Mouse (Mus musculus) midbrain, postnatal 0 days (tissue): ENCODE data around the gene Slc38a7. TPM values are rescaled to one million over a fixed set of nuclear protein-coding genes. Genes with fewer than 3 reads are reported as not detected.
"Not testable (repeated sequence)": the region's sequence is repeated elsewhere in the genome, so short reads cannot be mapped to it uniquely, and the experiment has no call there.

Source experiments
- ATAC-seq: fragments of 200-750 bp; cut with Nextera tagmentation; 2 replicates; pipeline ENCODE4 v1.8.0; 2017; ENCODE audit warnings: moderate number of reproducible peaks, mild to moderate bottlenecking, moderate TSS enrichment, moderate library complexity; ENCODE audit not compliant: low FRiP score
- DNase-seq: peaks from one replicate; pipeline ENCODE4 v3.0.0-alpha.2; 2015; ENCODE audit warnings: low spot score
- H3K27ac ChIP-seq: fragments of 300-500 bp; sonication (generic); 2 replicates; pipeline ENCODE4 v1.5.1; 2014; ENCODE audit warnings: low read depth, mild to moderate bottlenecking, low read length, mixed read lengths
- H3K27me3 ChIP-seq: fragments of 300-500 bp; sonication (generic); 2 replicates; pipeline ENCODE4 v1.6.1; 2014; ENCODE audit warnings: low read length, control low read depth, mixed read lengths; ENCODE audit not compliant: insufficient read depth
- H3K36me3 ChIP-seq: fragments of 300-500 bp; sonication (generic); 2 replicates; pipeline ENCODE4 v1.6.1; 2014; ENCODE audit warnings: low read length, control low read depth, mixed read lengths; ENCODE audit not compliant: insufficient read depth
- H3K4me1 ChIP-seq: fragments of 300-500 bp; sonication (generic); 2 replicates; pipeline ENCODE4 v1.6.1; 2014; ENCODE audit warnings: mild to moderate bottlenecking, control low read depth, antibody characterized with exemption, low read length, mixed read lengths; ENCODE audit not compliant: insufficient read depth
- H3K4me2 ChIP-seq: fragments of 300-500 bp; sonication (generic); 2 replicates; pipeline ENCODE4 v1.6.1; 2014; ENCODE audit warnings: low read depth, mild to moderate bottlenecking, low read length, mixed read lengths; ENCODE audit not compliant: poor library complexity, severe bottlenecking
- H3K4me3 ChIP-seq: fragments of 300-500 bp; sonication (generic); 2 replicates; pipeline ENCODE4 v1.5.1; 2014; ENCODE audit warnings: low read depth, mild to moderate bottlenecking, low read length, moderate library complexity
- H3K9ac ChIP-seq: fragments of 300-500 bp; sonication (generic); replicated peaks from 2 replicates; pipeline ENCODE4 v1.6.1; 2014; ENCODE audit warnings: mild to moderate bottlenecking, low read length, moderate library complexity, mixed read lengths; ENCODE audit not compliant: poor library complexity, severe bottlenecking
- H3K9me3 ChIP-seq: fragments of 300-500 bp; sonication (generic); 2 replicates; pipeline ENCODE4 v1.6.1; 2016; ENCODE audit warnings: low read length, control low read depth
- CTCF ChIP-seq: IDR thresholded peaks from 2 replicates; pipeline ENCODE4 v1.5.1; 2016; ENCODE audit warnings: antibody characterized with exemption, mild to moderate bottlenecking
- WGBS: fragments of 180-500 bp; shearing (Covaris S2); extraction: QIAGEN DNeasy Blood & Tissue Kit; methylation state at CpG from one replicate; pipeline ENCODE4 v1.1.7; 2014; 5-methylcytosine and 5-hydroxymethylcytosine counted together
- polyA plus RNA-seq: library from polyadenylated mRNA; unstranded; fragments of >200 nt; fragmentation: Nextera tagmentation; extraction: Ambion mirVana; gene quantifications from 2 replicates; pipeline ENCODE4 v1.2.1, GENCODE M21; 2015
- total RNA-seq: library from RNA; depleted of rRNA; stranded (reverse); fragments of >200 nt; gene quantifications from 2 replicates; pipeline ENCODE4 v1.2.3, GENCODE M21; 2014; rRNA removed

The Slc38a7 gene
- total and polyA plus RNA-seq, 2 experiments from 2014 or later, result 23.8 to 33.4 TPM

GRCm38 (mm10) chr8:95801476-95802064 lies 51.8 kb downstream of the Slc38a7 start:
- Histone ChIP-seq H3K27me3 (no peaks in the 10 kb centered on the region), H3K4me3 (no peak overlapping the region), H3K4me2 (no peak overlapping the region), H3K4me1 (0 out of 2 replicates have a peak, but pooled peaks cover 6% of the 10 kb centered on the region), H3K36me3 (0 out of 2 replicates have a peak, but pooled peaks cover 3% of the 10 kb centered on the region), H3K27ac (no peak overlapping the region), H3K9me3 (no peaks in the 10 kb centered on the region), H3K9ac (no peak overlapping the region)
- no peak for ATAC-seq
- no peak for DNase-seq
- WGBS, result 79% methylated on average over 1 of the region's 1 CpGs
- no peak for TF ChIP-seq CTCF

- WGBS, result 94% methylated on average over 3 of the region's 3 CpGs
These were observed 53.0 kb downstream of the Slc38a7 start for GRCm38 (mm10) chr8:95800353-95800752.

GRCm38 (mm10) chr8:95799891-95800290 lies 53.4 kb downstream of the Slc38a7 start:
- no peak overlapping the region for H3K27ac ChIP-seq
- TF ChIP-seq CTCF, result no peak
- no peak for DNase-seq
- no peak overlapping the region for H3K9ac ChIP-seq
- ATAC-seq, result no peak
- 89% methylated on average over 1 of the region's 1 CpGs for WGBS
- 0 out of 2 replicates have a peak, but pooled peaks cover 3% of the 10 kb centered on the region for H3K36me3 ChIP-seq
- no peaks in the 10 kb centered on the region for H3K9me3 ChIP-seq
- no peaks in the 10 kb centered on the region for H3K4me1 ChIP-seq
- no peaks in the 10 kb centered on the region for H3K27me3 ChIP-seq
- H3K4me2 ChIP-seq, result no peak overlapping the region
- H3K4me3 ChIP-seq, result no peak overlapping the region

More at GRCm38 (mm10) chr8:95800353-95800752, 53.0 kb downstream of the Slc38a7 start:
- Histone ChIP-seq H3K27ac (no peak overlapping the region), H3K27me3 (no peaks in the 10 kb centered on the region), H3K4me1 (0 out of 2 replicates have a peak, but pooled peaks cover under 1% of the 10 kb centered on the region), H3K4me3 (no peak overlapping the region), H3K9me3 (no peaks in the 10 kb centered on the region), H3K36me3 (0 out of 2 replicates have a peak, but pooled peaks cover 3% of the 10 kb centered on the region), H3K9ac (no peak overlapping the region), H3K4me2 (no peak overlapping the region)
- DNase-seq, result no peak
- TF ChIP-seq CTCF, result no peak
- ATAC-seq, result no peak

- TF ChIP-seq CTCF, result no peak
- Histone ChIP-seq H3K27me3 (no peaks in the 10 kb centered on the region), H3K27ac (no peak overlapping the region), H3K36me3 (0 out of 2 replicates have a peak, but pooled peaks cover 3% of the 10 kb centered on the region), H3K9ac (no peak overlapping the region), H3K4me1 (no peaks in the 10 kb centered on the region), H3K4me2 (no peak overlapping the region), H3K9me3 (no peaks in the 10 kb centered on the region), H3K4me3 (no peak overlapping the region)
- DNase-seq (no peak), ATAC-seq (no peak)
- WGBS, result 91% methylated on average over 6 of the region's 6 CpGs
These were observed 54.2 kb downstream of the Slc38a7 start for GRCm38 (mm10) chr8:95799117-95799516.

GRCm38 (mm10) chr8:95795333-95796061 lies 57.8 kb downstream of the Slc38a7 start:
- not testable (repeated sequence) for H3K4me1 ChIP-seq, H3K9me3 ChIP-seq, DNase-seq, ATAC-seq, H3K9ac ChIP-seq, H3K4me3 ChIP-seq, H3K27ac ChIP-seq, H3K36me3 ChIP-seq, H3K27me3 ChIP-seq, H3K4me2 ChIP-seq
- WGBS, result 96% methylated on average over 5 of the region's 5 CpGs

Other genes starting within 250 kb of the Slc38a7 start
- 2.7 and 4.1 TPM in 2 replicates for gene Gins3, start 220.1 kb downstream of the Slc38a7 start, total RNA-seq
- 4.0 and 4.7 TPM in 2 replicates for gene Gins3, start 220.1 kb downstream of the Slc38a7 start, polyA plus RNA-seq
- 814 and 937 TPM in 2 replicates for gene Ndrg4, start 176.6 kb downstream of the Slc38a7 start, total RNA-seq
- gene Ndrg4, start 176.6 kb downstream of the Slc38a7 start, polyA plus RNA-seq, result 641 and 735 TPM in 2 replicates
- gene Setd6, start 137.7 kb downstream of the Slc38a7 start, total RNA-seq, result 15.7 and 23.6 TPM in 2 replicates
- 41.8 and 44.3 TPM in 2 replicates for gene Setd6, start 137.7 kb downstream of the Slc38a7 start, polyA plus RNA-seq
- gene Cnot1, start 46.1 kb downstream of the Slc38a7 start, total RNA-seq, result 177 and 187 TPM in 2 replicates
- gene Cnot1, start 46.1 kb downstream of the Slc38a7 start, polyA plus RNA-seq, result 23.6 and 26.9 TPM in 2 replicates
- gene Sap18b, start 28.2 kb downstream of the Slc38a7 start, total RNA-seq, result 45.3 and 60.0 TPM in 2 replicates
- 273 and 280 TPM in 2 replicates for gene Sap18b, start 28.2 kb downstream of the Slc38a7 start, polyA plus RNA-seq
- gene Got2, start 35.0 kb upstream of the Slc38a7 start, total RNA-seq, result 226 and 229 TPM in 2 replicates
- 235 and 251 TPM in 2 replicates for gene Got2, start 35.0 kb upstream of the Slc38a7 start, polyA plus RNA-seq